Mouse (Mus musculus) telencephalon, adult 2 months (tissue): ENCODE measurements around the gene Hoxd10.

Source experiments
- DNase-seq: peaks from one replicate; pipeline ENCODE4 v3.0.0-alpha.2; 2011; ENCODE audit warnings: low read depth, low spot score

Hoxd10 gene

DNA sequence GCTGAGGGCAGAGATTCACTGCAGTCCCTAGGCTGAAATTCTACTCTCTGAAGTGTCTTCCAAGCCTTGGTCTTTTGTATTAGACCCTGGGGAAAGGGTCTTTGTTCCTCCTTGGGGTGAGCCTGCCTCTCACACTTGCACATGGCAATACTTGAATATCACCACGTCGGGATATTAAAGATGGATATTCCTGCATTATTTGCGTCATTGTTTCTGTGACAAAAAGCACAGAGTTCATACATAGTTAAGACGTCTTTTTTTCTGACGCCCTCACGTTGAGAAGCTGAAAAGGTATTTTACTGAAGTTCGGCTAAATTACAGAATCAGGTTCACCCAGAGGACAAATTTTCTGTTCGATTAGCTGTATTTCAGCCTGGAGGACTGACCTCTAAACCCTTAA, 38.6 kb downstream of the Hoxd10 start:
- no peak for DNase-seq

DNA sequence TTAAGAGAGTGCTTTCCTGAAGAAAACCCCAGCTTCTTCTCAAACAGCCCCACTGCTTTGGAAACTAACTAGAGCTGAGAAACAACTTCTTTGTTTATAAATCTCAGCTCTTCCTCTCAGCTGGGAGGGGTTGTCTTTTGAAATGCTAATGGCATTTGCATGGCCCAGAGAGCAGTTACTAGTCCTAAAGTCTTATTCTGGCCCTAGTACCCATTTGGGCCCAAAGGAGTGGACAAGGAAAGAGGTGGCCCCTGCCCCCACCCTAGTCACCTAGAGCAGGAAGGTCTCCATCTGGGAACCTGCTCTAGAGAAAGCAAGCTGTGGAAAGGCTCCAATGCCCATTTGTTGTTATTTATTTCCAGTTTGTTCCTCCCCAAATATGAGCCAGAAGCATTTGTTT, 39.3 kb downstream of the Hoxd10 start:
- no peak for DNase-seq

DNA sequence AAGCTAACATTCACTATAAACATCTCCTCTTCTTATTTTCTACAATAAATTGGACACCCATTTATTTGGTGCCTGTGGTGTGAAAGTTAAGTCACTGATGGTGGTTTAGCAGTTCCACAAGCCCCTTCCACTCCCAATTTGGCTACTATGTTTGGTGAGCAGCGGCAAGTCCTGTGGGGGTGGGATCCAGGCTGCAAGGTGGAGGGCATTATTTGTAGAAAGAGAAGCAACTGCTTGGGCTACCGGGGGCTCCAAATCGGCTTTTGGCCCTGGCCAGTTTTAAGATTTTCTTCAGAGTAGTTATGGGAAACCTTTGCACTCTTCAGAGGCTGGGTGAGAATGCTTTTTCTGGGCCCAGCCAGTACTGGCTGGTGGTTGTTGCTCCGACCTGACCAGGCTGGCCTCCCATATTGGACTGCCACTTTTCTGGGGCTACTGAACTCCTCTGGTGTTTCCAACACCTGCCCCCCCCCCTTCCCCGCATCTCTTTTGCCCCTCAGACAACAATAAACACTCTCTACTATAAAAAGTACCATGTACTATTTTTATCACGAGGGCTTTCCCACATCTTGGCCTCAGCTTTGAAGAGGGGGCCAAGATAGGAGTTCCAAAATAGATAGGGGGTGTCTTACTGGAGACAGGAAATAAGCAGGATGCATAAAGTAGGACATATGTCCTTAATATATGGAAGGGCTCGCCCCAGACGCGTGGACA, 40.2 kb downstream of the Hoxd10 start:
- no peak for DNase-seq

DNA sequence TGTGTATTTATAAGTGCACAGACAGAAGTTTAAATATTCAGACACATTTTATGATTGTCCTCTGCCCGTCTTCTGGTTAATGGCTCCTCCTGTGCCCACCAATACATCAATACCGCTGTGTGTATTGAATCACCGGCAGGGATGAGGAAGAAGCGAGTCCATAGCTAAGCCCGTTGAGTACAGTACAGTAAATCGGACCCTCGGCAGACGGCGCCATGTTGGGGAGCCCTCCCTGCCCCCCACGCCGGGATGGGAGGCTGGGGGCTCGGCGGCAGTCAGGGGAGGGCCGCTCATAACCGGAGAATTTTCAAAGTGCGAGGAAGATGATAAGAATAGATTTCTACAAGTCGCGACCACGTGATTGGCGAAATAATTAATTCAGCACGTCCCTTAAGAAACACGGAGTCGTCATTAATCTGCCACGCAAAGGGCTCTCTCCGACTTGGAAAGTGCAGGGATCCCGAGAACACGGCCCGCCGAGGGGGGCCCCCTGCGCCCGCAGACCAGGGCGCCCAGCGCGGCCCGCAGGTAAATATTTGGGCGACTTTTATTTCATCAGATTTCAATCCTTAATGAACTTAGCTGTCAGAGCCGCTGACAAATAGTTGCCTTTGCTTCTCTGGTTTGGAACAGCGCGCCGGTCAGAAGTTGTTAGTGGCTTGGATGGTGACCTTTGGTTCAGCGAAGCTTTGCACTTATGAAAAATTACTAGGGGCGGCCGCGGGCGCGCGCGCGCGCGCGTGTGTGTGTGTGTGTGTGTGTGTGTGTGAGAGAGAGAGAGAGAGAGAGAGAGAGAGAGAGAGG, 41.0 kb downstream of the Hoxd10 start:
- DNase-seq: no peak

DNA sequence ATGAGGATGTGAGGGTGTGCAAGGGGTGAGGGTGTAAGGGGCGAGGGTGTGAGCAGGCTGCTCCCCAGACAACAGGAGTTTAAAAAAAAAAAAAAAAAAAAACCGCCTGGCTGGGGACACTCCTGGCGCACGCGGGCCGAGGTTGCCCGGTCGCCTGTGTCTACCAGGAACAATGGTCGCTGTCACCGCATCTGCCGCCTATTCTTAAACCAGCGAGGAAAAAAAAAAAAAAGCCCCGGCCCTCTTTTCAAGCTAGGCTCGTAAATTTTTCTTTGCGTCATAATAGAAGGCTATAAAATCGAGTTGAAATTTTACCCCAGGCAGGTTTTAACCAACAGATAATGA, 41.6 kb downstream of the Hoxd10 start:
- DNase-seq: no peak

DNA sequence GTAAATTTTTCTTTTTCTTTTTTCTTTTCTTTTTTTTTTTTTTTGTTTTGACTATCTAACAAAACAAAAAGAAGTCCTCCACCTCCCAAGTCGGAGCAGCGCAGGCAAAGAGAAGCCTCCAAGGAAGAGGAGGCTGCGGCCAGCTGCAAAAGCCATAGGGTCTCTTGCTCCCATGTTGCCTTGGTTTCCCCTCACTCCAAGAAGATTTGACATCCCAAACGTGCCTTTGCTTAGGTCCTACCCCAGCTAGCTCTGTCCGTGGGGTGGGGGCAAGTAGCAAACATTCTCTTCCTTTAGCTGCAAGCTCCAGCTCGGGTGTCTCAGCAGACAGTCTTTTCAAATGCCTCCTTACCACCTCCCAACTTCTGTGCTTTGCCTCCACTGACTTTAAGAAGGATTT, 42.0 kb downstream of the Hoxd10 start:
- no peak for DNase-seq

DNA sequence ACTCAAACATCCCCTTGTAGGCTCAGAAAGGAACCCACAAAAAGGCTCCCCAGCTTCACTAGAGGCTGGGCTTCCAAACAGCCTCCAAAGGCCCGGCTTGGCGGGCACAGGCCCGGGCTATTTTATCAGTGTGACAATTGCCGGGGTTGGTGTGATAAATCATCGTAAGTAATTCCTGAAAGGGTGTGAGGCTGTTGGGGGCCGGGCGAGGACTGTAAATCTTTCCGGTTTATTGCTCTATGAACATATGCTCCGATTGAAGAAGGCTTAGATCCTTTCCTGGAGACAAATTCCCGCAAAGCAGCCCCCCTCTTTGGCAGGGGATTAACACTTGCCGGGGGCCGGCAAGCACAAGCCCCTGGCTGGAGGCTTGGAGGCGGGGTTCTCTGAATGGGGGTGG, 42.7 kb downstream of the Hoxd10 start:
- no peak for DNase-seq

DNA sequence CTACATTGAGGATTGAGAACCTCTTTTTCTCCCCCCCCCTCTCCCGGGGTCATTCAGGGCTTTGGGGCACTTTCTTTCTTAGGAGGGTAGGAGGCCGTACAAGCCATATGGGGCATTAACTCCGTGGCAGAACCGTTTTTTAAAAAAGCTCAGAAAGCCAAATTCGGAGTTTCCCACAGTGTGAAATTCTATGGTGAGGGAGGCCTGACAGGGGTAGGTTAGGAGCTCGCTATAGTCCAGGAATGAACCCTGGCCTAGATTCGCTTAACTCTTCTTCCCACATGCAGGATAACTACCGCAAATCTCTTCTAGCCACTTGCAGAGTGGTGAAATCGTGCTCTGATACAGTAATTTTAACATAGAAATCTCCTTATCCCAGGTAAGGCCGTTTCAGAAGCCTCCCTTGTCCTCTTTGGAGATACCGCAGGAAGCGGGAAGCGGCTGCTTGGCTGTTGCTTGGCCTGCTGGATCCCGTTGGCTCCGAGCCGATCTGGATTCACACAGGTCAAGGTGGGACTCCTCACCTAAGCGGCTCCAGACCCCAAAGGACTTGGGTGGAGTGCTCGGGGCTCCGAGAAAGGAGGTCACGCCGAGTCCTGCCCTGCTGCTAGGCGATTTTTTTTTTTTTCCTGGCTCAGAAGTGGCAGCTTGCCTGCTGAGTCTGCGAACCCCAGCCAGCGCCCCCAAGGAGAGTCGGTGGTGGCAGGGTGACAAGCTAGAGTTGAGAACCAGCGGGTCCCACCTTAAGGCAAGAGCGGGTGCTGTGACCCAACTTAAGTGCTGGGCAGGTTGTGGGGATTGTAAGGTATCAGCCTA, 43.5 kb downstream of the Hoxd10 start:
- DNase-seq: no peak

DNA sequence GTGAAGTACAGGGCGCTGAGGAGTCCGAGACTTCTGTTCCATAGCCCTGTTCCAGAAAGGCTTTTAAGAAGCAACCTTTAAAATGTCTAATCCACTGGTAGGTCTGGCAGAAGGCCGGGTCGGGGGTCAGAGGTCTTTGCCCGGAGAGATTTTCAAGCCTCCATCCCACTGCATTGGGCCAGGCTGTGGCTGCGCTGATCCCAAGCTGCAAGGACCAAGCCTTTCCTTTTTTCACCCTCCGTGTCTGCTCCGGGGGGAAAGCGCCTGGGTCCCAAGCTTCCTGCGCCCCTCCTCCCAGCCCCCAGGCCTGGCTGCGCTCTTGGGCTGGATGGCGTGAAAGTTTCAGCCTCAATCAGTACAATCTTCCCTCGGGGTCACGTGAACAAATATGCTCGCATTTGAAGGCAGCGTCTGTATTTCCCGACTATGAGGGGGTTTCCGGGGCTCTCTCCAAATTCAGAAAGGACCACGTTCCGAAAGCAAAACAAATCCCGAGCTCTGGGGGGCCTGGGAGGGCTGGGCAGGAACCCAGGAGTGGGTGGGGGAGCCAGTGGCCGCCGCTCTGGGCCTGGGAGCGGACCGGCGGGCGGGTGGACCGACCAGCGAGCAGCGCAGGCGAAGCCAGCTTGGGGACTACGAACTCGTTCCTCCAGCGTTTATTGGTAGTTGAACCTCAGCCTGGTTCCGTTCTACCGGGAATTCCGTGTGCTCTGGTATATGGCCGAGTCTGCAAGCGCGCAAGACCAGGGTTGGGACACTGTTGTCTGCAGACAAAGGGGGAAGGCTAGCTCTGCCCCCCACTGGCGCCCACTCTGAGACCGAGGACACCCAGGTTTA, 44.3 kb downstream of the Hoxd10 start:
- no peak for DNase-seq

DNA sequence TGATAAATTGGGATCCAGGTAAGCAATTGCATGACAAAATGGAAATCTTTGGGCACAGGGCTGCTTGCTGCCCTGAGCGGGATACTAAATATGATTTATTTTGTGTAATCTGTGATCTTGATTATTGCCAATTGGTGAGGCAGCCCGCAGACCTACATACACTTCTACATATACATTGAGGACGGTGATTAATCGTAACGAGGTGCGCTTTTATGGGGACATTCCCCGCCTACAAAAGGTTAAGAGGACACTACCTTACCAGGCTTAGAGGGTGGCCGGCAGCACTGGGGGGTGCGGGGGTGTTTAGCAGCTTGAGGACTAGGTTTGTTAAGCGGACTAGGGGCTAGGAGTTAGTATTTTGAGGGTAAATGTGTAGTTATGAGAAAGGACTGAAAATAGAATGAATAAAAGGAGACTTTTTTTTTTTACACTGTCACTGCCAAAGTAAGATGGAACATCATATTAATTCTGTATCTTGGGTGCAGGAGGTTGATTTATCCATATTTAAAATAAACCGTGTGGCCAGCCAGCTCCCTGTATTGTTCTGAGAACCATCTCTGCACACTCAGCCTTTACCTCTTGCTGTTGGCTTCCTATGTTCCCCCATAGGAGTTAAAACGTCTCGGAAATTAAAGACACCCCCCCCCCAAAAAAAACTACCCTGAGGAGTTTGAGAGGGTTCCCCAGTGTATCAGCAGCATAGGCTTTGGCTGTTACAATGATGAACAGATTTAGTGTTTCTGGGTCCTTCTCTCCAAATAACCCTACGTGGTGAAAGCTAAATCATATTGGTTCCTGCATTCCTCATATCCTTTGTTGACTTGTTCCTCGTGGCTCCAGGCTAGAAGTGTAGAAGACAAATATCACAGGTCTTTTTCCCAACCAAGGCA, 45.2 kb downstream of the Hoxd10 start:
- no peak for DNase-seq

DNA sequence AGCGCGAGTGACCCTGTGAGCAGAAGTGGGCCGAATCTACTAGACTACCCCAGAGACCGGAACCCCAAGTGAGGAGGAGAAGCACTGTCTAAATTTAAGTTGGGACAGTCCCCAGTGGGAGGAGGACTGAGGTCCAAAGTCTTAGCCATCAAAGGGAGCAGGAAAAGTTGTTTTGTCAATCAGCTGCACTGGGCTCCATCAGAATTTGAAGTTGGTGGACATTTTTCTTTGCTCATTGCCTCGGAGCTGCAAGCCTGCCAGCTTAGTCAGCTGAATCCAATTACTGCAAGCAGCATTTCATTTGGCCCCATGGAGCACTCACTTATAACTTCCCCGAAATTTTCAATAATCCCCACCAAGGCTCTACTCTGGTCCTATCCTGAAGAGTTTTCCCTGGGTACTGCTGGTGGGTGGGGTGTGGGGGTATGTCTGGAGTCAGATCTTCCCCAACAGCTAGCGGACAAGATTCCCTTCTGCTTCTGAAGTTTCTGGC, 45.9 kb downstream of the Hoxd10 start:
- DNase-seq: no peak

DNA sequence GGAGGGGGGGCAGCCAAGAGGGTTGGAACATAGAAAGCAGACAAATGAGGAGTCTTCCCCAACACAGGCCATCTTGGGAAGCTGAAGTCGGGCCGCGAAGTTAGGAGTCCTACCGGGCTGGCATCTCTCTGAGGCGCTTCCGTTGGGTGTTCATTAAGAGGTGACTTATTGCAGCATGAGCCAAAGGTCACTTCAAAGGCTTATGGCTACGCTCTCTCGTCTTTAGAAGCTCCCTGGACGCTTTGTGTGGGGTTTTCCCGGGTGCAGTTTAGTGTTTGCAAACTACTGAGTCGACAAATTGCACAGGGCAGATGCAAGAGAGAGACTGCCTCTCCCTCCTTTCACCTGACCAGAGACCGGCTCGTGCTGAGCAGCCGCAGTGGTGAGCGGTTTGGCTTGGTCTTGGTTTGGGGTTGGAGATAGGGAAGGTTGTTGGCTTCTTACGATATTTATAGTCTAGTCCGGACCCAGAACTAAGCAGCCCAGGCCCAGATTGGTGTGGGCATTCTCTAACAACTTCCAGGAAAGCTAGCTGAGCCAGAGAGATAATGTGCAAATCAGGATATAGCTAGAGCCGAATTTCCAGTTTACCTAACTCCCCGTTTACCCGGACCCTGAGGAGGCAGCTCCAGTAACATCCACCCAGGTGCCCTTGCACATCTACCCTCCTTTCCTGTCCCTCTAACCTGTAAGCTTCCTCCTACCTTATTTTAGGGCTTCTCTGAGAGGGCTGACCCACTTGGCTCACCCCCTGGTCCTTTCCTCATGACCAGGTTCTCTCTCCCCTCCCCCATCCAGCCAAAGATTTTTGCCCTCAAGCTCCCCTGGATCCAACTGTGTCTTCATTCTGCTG, 47.1 kb downstream of the Hoxd10 start:
- DNase-seq: no peak

DNA sequence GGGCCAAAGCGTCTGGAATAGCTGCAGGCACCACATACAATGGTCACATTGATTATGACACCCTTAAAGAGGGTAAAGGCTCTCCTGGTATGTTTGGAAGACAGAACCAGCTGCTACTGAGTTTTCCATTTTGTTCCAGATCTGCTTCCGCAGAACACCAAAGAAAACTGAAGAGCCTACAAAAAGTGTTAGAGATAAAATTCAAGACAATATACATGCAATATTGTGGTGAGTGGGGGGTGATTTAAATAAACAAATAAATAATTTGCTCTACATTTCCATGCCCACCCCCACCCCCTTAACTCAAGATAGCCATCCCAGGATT, 47.7 kb downstream of the Hoxd10 start:
- no peak for DNase-seq

DNA sequence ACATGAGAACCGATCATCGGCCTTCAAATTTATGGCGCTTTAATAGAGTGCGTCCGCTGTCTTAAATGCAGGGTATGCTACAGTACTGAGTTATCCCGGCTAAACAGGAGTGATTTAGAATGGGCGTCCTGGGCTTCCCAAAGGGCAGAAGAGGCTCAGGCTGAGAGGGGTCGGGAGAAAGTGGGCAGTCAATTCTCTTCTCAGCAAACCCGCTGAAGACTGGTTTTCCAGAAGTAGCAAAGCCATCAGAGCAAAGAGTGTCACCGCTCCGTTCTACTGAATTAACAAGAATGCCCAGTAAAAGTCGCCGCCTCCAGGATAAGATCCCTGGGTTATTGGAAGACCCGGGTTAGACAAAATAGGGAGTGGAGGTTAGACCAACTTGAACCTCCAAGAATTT, 48.1 kb downstream of the Hoxd10 start:
- no peak for DNase-seq

DNA sequence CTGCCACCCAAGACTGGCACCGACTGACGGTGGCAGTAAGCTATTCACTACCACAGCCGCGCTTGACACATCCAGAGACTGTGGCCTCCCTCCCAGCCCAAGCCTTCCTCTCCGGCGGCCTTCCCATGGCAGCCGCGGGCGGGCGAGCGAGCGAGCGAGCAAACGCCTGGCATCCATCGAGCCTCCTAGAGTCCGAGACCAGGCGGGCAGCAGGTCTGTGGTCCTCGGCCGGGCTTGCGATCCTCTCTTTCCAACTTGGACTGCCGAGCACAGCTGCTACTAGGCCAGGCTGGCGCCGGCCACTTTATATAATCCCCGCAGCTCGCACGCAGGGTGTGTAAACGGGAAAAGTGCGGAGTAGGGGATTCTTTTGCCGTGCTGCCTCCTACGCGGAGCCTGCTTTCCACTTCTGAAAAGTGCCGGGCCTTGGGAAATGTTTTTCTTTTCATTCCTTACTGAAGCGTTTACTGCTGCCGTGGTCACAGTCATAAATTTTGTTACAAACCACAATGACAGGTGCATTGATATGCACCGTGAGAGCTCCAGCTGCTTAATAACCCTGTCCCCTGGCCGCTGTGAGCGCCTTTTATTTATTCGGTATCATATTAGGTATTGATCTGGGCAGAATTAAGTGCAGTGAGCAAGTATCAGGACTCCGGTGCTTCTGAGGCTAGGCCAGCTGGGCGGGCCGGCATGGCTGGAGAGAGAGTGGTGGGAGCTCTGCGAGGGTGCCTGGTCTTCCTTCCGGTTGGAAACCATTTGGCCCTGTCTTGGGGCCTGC, 48.8 kb downstream of the Hoxd10 start:
- no peak for DNase-seq

DNA sequence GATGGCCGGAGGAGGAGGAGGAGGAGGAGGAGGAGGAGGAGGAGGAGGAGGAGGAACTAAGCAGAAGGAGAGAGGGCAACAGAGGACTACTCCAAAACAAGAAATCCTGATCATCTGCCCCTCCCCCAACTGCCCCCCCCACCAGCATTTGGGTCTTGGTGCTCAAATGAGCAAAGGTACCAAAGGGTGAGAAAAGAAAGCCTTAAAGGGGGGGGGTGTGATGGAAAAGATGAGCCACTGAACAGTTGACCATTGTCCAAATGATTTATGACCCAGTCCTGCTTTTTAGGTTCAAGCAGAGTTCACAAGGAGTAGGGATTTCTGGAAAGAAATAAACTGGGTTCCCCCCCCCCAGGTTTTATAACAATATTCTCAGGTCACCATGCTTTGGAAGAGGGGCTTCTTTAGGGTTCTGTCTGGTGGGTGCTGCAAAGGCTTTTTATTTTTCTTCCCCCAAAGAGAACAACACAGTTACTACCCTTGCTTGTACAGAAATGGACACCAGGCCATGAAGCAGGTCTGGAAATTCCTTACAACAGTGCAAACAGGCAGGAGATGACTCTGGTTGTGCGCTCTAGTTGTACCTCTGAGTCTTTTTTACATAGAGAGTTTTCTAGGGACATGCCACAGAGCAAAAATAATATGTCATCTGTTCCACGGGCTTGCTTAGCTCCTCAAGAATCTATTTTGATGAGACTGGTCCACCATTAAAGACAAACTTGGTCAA, 49.7 kb downstream of the Hoxd10 start:
- no peak for DNase-seq

DNA sequence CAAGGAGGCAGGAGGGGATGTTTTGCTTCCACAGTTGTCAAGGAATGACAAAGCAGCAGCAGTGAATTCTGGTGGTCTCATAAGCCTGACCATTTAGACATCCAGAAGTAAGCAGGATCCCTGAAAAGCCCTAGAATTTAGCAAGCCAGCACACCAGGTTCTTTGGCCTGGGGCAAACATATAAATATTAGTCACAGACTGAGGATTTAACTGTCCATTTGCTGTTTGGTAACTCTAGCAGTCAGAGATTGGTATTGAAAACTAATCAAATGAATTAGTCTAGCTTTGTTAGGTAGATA, 50.2 kb downstream of the Hoxd10 start:
- DNase-seq: no peak
